Mouse (Mus musculus) lung, adult 2 months (tissue): Measurements from ENCODE around the gene Ppt1. TPM values are rescaled to one million over a fixed set of nuclear protein-coding genes. Genes with fewer than 3 reads are reported as not detected.

Source experiments
- DNase-seq: peaks from one replicate; pipeline ENCODE4 v3.0.0; 2022
- H3K4me1 ChIP-seq: fragments of 200-500 bp; 2 replicates; pipeline ENCODE4 v1.6.1; 2011; ENCODE audit warnings: low read length; ENCODE audit not compliant: control insufficient read depth, insufficient read depth
- H3K4me3 ChIP-seq: fragments of 200-500 bp; replicated peaks from 2 replicates; pipeline ENCODE3; 2011; ENCODE audit warnings: low read depth, mild to moderate bottlenecking, control low read depth, low read length; ENCODE audit errors: extremely low read depth
- CTCF ChIP-seq: fragments of 200-500 bp; IDR thresholded peaks from 2 replicates; pipeline ENCODE4 v1.5.1; 2011; ENCODE audit warnings: mild to moderate bottlenecking, low read length, control low read depth; ENCODE audit not compliant: insufficient read depth
- POLR2A ChIP-seq: fragments of 200-500 bp; IDR thresholded peaks from 2 replicates; pipeline ENCODE4 v1.6.1; 2011; ENCODE audit warnings: low read depth, mild to moderate bottlenecking, control low read depth, low read length, borderline replicate concordance; ENCODE audit errors: extremely low read depth
- whole genome bisulfite sequencing: fragments of 180-500 bp; shearing (Covaris S2); methylation state at CpG from one replicate; pipeline ENCODE4 v1.1.7; 2018; 5-methylcytosine and 5-hydroxymethylcytosine counted together
- polyA plus RNA-seq: library from polyadenylated mRNA; depleted of rRNA; stranded (reverse); fragments of >200 nt; gene quantifications from 2 replicates; pipeline ENCODE4 v1.2.3, GENCODE M21; 2012; rRNA removed

Gene Ppt1
- polyA plus RNA-seq, 1 experiment = 43.6 TPM

- Histone ChIP-seq H3K4me1 (no peaks in the 10 kb centered on the region), H3K4me3 (no peak overlapping the region)
- 84% methylated on average over 4 of the region's 4 CpGs for WGBS
- no peak for DNase-seq
- TF ChIP-seq POLR2A = no peak
- TF ChIP-seq CTCF = no peak
Measured at GRCm38 (mm10) chr4:122897750-122898149, 61.7 kb downstream of the Ppt1 start.

- peak; percentile 46 for DNase-seq
- WGBS = 14% methylated on average over 5 of the region's 5 CpGs
- no peak overlapping the region for H3K4me3 ChIP-seq
- peak; percentile 62 for TF ChIP-seq CTCF
- no peak for TF ChIP-seq POLR2A
- H3K4me1 ChIP-seq = no peaks in the 10 kb centered on the region
Measured at GRCm38 (mm10) chr4:122898313-122898712, 62.3 kb downstream of the Ppt1 start.

- 30% methylated on average over 6 of the region's 6 CpGs for WGBS
- no peak for TF ChIP-seq POLR2A
- TF ChIP-seq CTCF = peak; percentile 46; the same call in 1 of the 2 replicates
- Histone ChIP-seq H3K4me3 (no peak overlapping the region), H3K4me1 (no peaks in the 10 kb centered on the region)
- no peak for DNase-seq
Measured at GRCm38 (mm10) chr4:122902156-122902555, 66.1 kb downstream of the Ppt1 start.

GRCm38 (mm10) chr4:122903709-122904108 lies 67.7 kb downstream of the Ppt1 start:
- DNase-seq = no peak
- TF ChIP-seq POLR2A = no peak
- no peak for TF ChIP-seq CTCF
- no peaks in the 10 kb centered on the region for H3K4me1 ChIP-seq
- 81% methylated on average over 3 of the region's 3 CpGs for WGBS
- no peak overlapping the region for H3K4me3 ChIP-seq

GRCm38 (mm10) chr4:122905359-122905758 lies 69.3 kb downstream of the Ppt1 start:
- no peak for DNase-seq
- 69% methylated on average over 10 of the region's 10 CpGs for WGBS
- TF ChIP-seq CTCF = no peak
- TF ChIP-seq POLR2A = no peak
- no peak overlapping the region for H3K4me3 ChIP-seq
- no peaks in the 10 kb centered on the region for H3K4me1 ChIP-seq

Other genes with a start within 250 kb of the Ppt1 start
- gene 9530002B09Rik, start 147.0 kb upstream of the Ppt1 start, polyA plus RNA-seq = not detected in 2 replicates
- gene Cap1, start 49.8 kb downstream of the Ppt1 start, polyA plus RNA-seq = 101 and 124 TPM in 2 replicates
- gene Mfsd2a, start 124.9 kb downstream of the Ppt1 start, polyA plus RNA-seq = 7.2 and 11.3 TPM in 2 replicates
- 8.1 and 11.7 TPM in 2 replicates for gene Mycl, start 159.4 kb downstream of the Ppt1 start, polyA plus RNA-seq
- gene Trit1, start 180.4 kb downstream of the Ppt1 start, polyA plus RNA-seq = 4.2 and 4.5 TPM in 2 replicates